Mouse (Mus musculus) frontal cortex, postnatal 25 days (tissue): ENCODE measurements around the gene Sstr2.
"Not testable (repeated sequence)": the region's sequence is repeated elsewhere in the genome, so short reads cannot be mapped to it uniquely, and the experiment has no call there.

ENCODE experiments used
- DNase-seq, 2 experiments: peaks; one replicate each; pipeline ENCODE4 v3.0.0; 2022; ENCODE audit warnings: low spot score in 2 of 2

The Sstr2 gene

GRCm38 (mm10) chr11:113656511-113656932 lies 37.4 kb downstream of the Sstr2 start:
- DNase-seq = no peak

GRCm38 (mm10) chr11:113657221-113657620 lies 38.1 kb downstream of the Sstr2 start:
- no peak for DNase-seq

GRCm38 (mm10) chr11:113658319-113658718 lies 39.2 kb downstream of the Sstr2 start:
- no peak for DNase-seq

GRCm38 (mm10) chr11:113658763-113659162 lies 39.6 kb downstream of the Sstr2 start:
- no peak for DNase-seq

GRCm38 (mm10) chr11:113660213-113660612 lies 41.1 kb downstream of the Sstr2 start:
- not testable (repeated sequence) for DNase-seq

GRCm38 (mm10) chr11:113660940-113661339 lies 41.8 kb downstream of the Sstr2 start:
- DNase-seq = no peak

- DNase-seq = no peak
Observed at GRCm38 (mm10) chr11:113661835-113662351, 42.8 kb downstream of the Sstr2 start.

- no peak for DNase-seq
Observed at GRCm38 (mm10) chr11:113664279-113664678, 45.1 kb downstream of the Sstr2 start.

- no peak for DNase-seq
Observed at GRCm38 (mm10) chr11:113666205-113666604, 47.1 kb downstream of the Sstr2 start.

GRCm38 (mm10) chr11:113666648-113667047 lies 47.5 kb downstream of the Sstr2 start:
- no peak for DNase-seq

GRCm38 (mm10) chr11:113667122-113667521 lies 48.0 kb downstream of the Sstr2 start:
- no peak for DNase-seq

GRCm38 (mm10) chr11:113667704-113668103 lies 48.6 kb downstream of the Sstr2 start:
- no peak for DNase-seq

GRCm38 (mm10) chr11:113668857-113669256 lies 49.7 kb downstream of the Sstr2 start:
- no peak for DNase-seq

- DNase-seq = no peak
Observed at GRCm38 (mm10) chr11:113669711-113670110, 50.6 kb downstream of the Sstr2 start.

- DNase-seq = no peak
Observed at GRCm38 (mm10) chr11:113673614-113674013, 54.5 kb downstream of the Sstr2 start.

- DNase-seq = no peak
Observed at GRCm38 (mm10) chr11:113674595-113674994, 55.5 kb downstream of the Sstr2 start.
